Mouse (Mus musculus) CD8-positive naive resting alpha-beta T cell, adult 2 months (primary cell): ENCODE measurements around the gene Slc22a17.
A peak's percentile ranks its signal among the peaks of the same experiment; 100 is the strongest.

Experiments
- DNase-seq, 2 experiments: peaks; one replicate each; pipeline ENCODE4 v3.0.0; 2022; ENCODE audit warnings: low read depth in 2 of 2, low spot score in 2 of 2

Gene Slc22a17

GRCm38 (mm10) chr14:54863501-54864312, 49.2 kb downstream of the Slc22a17 start:
- DNase-seq = peak; percentile 55

DNA sequence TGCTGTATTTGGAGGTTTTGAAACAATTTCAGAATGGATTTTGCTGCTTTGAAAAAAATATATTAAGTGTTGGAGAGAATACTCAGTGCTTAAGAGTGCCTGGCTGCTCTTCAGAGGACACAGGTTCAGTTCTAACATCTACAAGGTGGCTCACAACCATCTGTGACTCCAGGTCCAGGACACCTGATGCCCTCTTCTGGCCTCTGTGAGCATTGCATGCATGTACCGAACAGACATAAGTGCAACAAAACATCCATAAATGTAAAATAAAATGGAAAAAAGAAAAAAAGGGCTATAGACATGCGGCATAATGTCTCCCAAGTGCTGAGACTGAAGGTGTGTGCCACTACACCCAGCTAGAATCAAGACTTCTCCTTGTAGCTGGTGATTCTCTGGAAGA, 52.4 kb downstream of the Slc22a17 start:
- peak; percentile 42 to 65 for DNase-seq

GRCm38 (mm10) chr14:54857891-54858290, 55.0 kb downstream of the Slc22a17 start:
- DNase-seq = no peak

DNA sequence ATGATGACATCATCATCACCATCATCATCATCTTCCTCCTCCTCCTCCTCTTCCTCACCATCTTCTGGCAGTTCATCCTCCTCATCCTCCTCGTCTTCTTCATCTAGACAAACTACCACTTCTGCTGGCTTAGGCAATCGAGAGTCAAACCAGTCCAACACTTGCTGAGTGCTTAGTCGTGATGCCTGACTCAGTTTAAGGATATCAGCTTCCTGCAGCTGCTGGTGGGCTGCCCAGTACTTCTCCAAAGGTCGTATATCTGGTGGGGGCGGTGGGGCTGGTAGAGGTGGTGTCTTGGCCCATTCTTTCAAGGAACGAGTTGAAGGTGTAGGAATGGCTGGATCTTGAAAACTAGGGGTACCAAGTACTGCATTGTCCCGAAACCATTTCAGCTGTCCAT, 56.2 kb downstream of the Slc22a17 start:
- DNase-seq = no peak
